Mouse (Mus musculus): ENCODE measurements around the gene Chil4.

Gene Chil4

GRCm38 (mm10) chr3:106170522-106171053 lies 48.7 kb downstream of the Chil4 start:
- no peak for DNase-seq (ENCODE audit: low spot score in 2 of 2)

GRCm38 (mm10) chr3:106167464-106167863 lies 51.8 kb downstream of the Chil4 start, which contains the start of gene Chil3:
Chil3 (minus strand) TSS chr3:106167564.
- DNase-seq (ENCODE audit: low spot score in 2 of 2), result no peak

- DNase-seq (ENCODE audit: low spot score in 2 of 2), result no peak
Observed at GRCm38 (mm10) chr3:106154413-106154812, 64.9 kb downstream of the Chil4 start.
